Mouse (Mus musculus) thymus, postnatal 0 days (tissue): ENCODE data around the gene Spsb4. TPM values are rescaled to one million over a fixed set of nuclear protein-coding genes. Genes with fewer than 3 reads are reported as not detected.

Experiments used
- DNase-seq: peaks from one replicate; pipeline ENCODE4 v3.0.0-alpha.2; 2015; ENCODE audit warnings: low spot score
- polyA plus RNA-seq: library from polyadenylated mRNA; unstranded; fragments of >200 nt; fragmentation: Nextera tagmentation; extraction: Ambion mirVana; gene quantifications from 2 replicates; pipeline ENCODE4 v1.2.1, GENCODE M21; 2015

Spsb4 gene
- polyA plus RNA-seq, 1 experiment from 2014 or later = 2.2 TPM

- no peak for DNase-seq
Measured at GRCm38 (mm10) chr9:96908737-96909136, 109.9 kb downstream of the Spsb4 start.

- no peak for DNase-seq
Measured at GRCm38 (mm10) chr9:96904360-96905355, 114.0 kb downstream of the Spsb4 start.

GRCm38 (mm10) chr9:96899717-96900116, 118.9 kb downstream of the Spsb4 start:
- no peak for DNase-seq

- no peak for DNase-seq
Measured at GRCm38 (mm10) chr9:96899004-96899403, 119.6 kb downstream of the Spsb4 start.

GRCm38 (mm10) chr9:96896690-96897089, 122.0 kb downstream of the Spsb4 start:
- no peak for DNase-seq

GRCm38 (mm10) chr9:96893582-96893981, 125.1 kb downstream of the Spsb4 start:
- no peak for DNase-seq

Other genes with a start within 250 kb of the Spsb4 start
- gene Pxylp1, start 126.2 kb downstream of the Spsb4 start, polyA plus RNA-seq = 5.2 and 7.5 TPM in 2 replicates
- gene Slc25a36, start 92.3 kb upstream of the Spsb4 start, polyA plus RNA-seq = 27.1 and 30.1 TPM in 2 replicates